Mouse (Mus musculus) hindbrain, embryonic 12.5 days (tissue): ENCODE results near the gene Foxe3. TPM values are rescaled to one million over a fixed set of nuclear protein-coding genes. Genes with fewer than 3 reads are reported as not detected.

ENCODE experiments used
- ATAC-seq: fragments of 200-750 bp; cut with Nextera tagmentation; 2 replicates; pipeline ENCODE4 v1.8.0; 2017; ENCODE audit warnings: moderate TSS enrichment; ENCODE audit not compliant: low FRiP score
- H3K27ac ChIP-seq: fragments of 300-500 bp; sonication (generic); 2 replicates; pipeline ENCODE4 v1.5.1; 2016; ENCODE audit warnings: mild to moderate bottlenecking
- H3K27me3 ChIP-seq: fragments of 300-500 bp; sonication (generic); 2 replicates; pipeline ENCODE4 v1.6.1; 2016; ENCODE audit warnings: mild to moderate bottlenecking
- H3K36me3 ChIP-seq: fragments of 300-500 bp; sonication (generic); 2 replicates; pipeline ENCODE4 v1.6.1; 2016; ENCODE audit warnings: mild to moderate bottlenecking
- H3K4me1 ChIP-seq: fragments of 300-500 bp; sonication (generic); 2 replicates; pipeline ENCODE4 v1.6.1; 2016
- H3K4me2 ChIP-seq: fragments of 300-500 bp; sonication (generic); replicated peaks from 2 replicates; pipeline ENCODE4 v1.6.1; 2016; ENCODE audit warnings: mild to moderate bottlenecking
- H3K4me3 ChIP-seq: fragments of 300-500 bp; sonication (generic); 2 replicates; pipeline ENCODE4 v1.5.1; 2016; ENCODE audit warnings: mild to moderate bottlenecking
- H3K9ac ChIP-seq: fragments of 300-500 bp; sonication (generic); 2 replicates; pipeline ENCODE4 v1.6.1; 2016; ENCODE audit warnings: mild to moderate bottlenecking, moderate library complexity
- H3K9me3 ChIP-seq: fragments of 300-500 bp; sonication (generic); replicated peaks from 2 replicates; pipeline ENCODE4 v1.6.1; 2016; ENCODE audit warnings: mild to moderate bottlenecking
- WGBS: fragments of 180-500 bp; shearing (Covaris S2); methylation state at CpG from one replicate; pipeline ENCODE4 v1.1.7; 2016; 5-methylcytosine and 5-hydroxymethylcytosine counted together
- polyA plus RNA-seq: library from polyadenylated mRNA; unstranded; fragments of >200 nt; fragmentation: Nextera tagmentation; extraction: Ambion mirVana; gene quantifications from 2 replicates; pipeline ENCODE4 v1.2.1, GENCODE M21; 2016

Foxe3 gene
- polyA plus RNA-seq, 1 experiment from 2014 or later = not detected

DNA sequence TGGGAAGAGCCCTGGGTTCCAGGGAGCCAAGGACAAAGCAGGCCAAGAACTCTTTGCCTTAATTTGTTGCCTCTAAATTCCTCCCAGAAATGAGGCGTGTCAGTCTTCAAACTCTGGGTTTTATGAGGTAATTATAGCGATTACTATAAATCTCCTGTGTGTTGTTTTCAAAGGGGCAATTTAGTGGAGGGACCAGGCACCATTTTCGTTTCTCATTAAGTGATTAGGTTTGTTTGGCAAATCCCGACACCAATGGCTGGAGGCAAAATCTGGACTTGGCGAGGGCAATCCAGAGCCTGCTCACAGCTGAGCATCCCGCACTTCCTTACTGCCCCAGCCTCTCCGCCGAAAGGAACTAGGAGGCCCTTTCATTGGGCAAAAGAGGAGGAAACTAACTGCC is 16.8 kb upstream of the Foxe3 start:
- Histone ChIP-seq H3K27ac (no peak overlapping the region), H3K4me1 (peaks cover 5% of the 10 kb centered on the region; the same call in 1 of the 2 replicates), H3K9me3 (no peaks in the 10 kb centered on the region), H3K27me3 (peaks cover 21% of the 10 kb centered on the region; the same call in 1 of the 2 replicates), H3K4me2 (no peak overlapping the region), H3K36me3 (no peaks in the 10 kb centered on the region), H3K9ac (no peak overlapping the region), H3K4me3 (no peak overlapping the region)
- ATAC-seq = no peak
- WGBS = 54% methylated on average over 8 of the region's 8 CpGs

DNA sequence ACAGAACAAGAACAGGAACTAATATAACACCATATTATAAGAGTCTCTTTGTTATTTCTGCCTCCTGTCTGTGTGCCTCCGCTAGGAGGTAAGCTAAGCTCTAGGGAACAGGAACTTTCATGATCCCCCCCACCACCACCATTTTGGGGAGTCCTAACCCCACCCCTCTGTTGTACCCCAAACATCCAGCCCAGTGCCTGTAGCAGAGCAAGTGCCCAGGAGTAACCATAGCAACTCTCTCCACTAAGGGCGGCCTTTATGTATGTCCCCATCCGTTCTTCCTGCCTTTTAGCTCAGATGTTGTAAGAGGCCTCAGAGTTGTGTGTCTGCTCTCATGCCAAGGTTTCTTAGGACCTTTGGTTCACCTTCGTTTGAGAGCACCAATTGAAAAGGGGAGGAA is 16.3 kb upstream of the Foxe3 start:
- H3K9ac ChIP-seq = no peak overlapping the region
- no peak for ATAC-seq
- whole genome bisulfite sequencing = 42% methylated on average over 4 of the region's 4 CpGs
- H3K4me3 ChIP-seq = no peak overlapping the region
- no peak overlapping the region for H3K27ac ChIP-seq
- H3K4me1 ChIP-seq = peaks cover 5% of the 10 kb centered on the region; the same call in 1 of the 2 replicates
- H3K27me3 ChIP-seq = peaks cover 21% of the 10 kb centered on the region
- no peaks in the 10 kb centered on the region for H3K9me3 ChIP-seq
- H3K36me3 ChIP-seq = no peaks in the 10 kb centered on the region
- H3K4me2 ChIP-seq = no peak overlapping the region

DNA sequence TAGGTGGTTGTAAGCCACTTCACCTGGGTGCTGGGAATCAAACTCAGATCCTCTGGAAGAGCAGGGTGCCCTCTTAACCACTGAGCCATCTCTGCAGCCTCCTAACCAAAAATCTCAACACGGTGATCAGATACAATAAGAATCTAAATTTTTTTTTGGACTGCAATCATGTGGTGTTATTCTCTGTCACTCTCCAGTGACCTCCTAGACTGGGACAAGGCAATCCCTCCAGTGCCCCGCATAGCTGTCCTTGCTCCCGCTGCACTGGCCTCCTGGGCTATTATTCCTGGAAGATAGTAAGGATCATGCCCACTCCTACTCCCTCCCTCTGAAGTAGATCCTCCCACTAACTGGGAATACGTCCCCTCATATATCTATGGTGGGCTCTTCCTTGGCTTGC is 15.5 kb upstream of the Foxe3 start:
- Histone ChIP-seq H3K4me3 (no peak overlapping the region), H3K4me2 (no peak overlapping the region), H3K36me3 (no peaks in the 10 kb centered on the region), H3K4me1 (peaks cover 5% of the 10 kb centered on the region; the same call in 1 of the 2 replicates), H3K9ac (no peak overlapping the region), H3K27me3 (peaks cover 20% of the 10 kb centered on the region), H3K9me3 (no peaks in the 10 kb centered on the region), H3K27ac (no peak overlapping the region)
- ATAC-seq = no peak
- WGBS = 72% methylated on average over 4 of the region's 4 CpGs

DNA sequence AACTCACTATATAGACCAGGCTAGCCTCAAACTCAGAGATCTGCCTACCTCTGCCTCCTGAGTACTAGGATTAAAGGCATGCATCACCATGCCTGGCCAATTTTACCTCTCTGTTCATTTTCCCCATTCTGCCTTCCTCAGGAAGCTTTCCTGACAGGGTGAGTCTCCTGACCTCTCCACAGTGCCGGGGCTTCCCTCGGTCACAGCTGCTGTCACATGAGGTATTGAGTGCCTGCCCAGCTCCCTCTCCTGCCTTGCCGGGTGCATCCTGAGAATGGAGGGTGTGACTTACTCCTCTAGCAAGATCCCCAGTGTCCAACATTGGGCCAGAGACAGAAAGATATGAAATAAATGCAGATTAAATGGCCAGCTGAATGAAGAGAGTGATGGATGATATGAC is 12.4 kb upstream of the Foxe3 start:
- 46% methylated on average over 3 of the region's 3 CpGs for WGBS
- no peak overlapping the region for H3K9ac ChIP-seq
- H3K4me2 ChIP-seq = no peak overlapping the region
- H3K4me3 ChIP-seq = no peak overlapping the region
- no peak overlapping the region for H3K27ac ChIP-seq
- ATAC-seq = no peak
- H3K27me3 ChIP-seq = peaks cover 11% of the 10 kb centered on the region
- H3K36me3 ChIP-seq = no peaks in the 10 kb centered on the region
- H3K9me3 ChIP-seq = no peaks in the 10 kb centered on the region
- H3K4me1 ChIP-seq = peaks cover 5% of the 10 kb centered on the region; the same call in 1 of the 2 replicates

DNA sequence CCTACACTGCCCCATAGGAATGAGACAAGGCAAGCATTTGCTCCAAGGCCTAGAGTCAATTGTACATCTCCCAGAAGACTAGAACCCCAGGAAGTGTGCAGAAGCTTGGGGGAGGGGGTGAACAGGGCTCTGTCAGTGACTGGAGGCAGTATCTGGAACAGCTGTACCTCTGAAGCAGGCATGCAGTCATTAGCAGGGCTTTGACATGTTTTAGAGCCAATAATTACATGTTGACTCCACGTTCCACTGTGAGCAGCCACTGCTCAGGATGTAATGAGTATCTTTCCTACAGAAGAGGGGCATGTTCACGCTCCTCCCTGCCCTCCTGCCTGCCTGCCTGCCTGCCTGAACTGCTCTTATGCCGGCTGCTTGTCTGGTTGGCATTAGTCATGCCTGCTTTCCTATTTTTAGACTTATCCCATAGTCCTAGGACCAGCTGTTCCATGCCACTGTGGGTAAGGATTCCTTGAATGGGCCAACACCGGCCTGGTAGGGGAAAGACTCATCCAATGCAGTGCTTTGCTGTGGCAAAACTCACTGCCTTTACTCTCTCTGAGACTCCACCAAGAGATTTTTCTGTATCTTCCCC is 11.7 kb upstream of the Foxe3 start:
- Histone ChIP-seq H3K4me2 (no peak overlapping the region), H3K27me3 (peaks cover 11% of the 10 kb centered on the region), H3K27ac (no peak overlapping the region), H3K9me3 (no peaks in the 10 kb centered on the region), H3K36me3 (no peaks in the 10 kb centered on the region), H3K4me3 (no peak overlapping the region), H3K4me1 (peaks cover 5% of the 10 kb centered on the region; the same call in 1 of the 2 replicates), H3K9ac (no peak overlapping the region)
- ATAC-seq = no peak
- WGBS = 66% methylated on average over 4 of the region's 4 CpGs

DNA sequence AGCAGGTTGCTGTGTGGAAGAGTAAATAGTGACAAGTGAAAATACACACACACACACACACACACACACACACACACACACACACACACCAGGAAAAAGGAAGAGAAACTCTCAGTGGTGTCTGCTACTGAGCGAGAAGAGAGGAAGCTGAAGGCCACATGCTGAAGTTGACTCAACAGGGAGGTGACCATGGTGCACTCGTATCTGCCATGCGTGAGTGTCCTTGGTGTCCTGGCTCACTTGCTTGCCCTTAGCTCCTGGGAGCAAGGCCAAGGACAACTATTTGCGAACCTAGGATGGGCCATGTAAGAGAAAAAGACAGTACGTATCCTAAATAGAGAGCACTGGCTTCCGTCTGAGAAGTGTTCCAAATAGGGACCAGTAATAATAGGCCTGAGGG is 8.4 kb upstream of the Foxe3 start:
- Histone ChIP-seq H3K27me3 (peaks cover 29% of the 10 kb centered on the region), H3K9ac (no peak overlapping the region), H3K27ac (no peak overlapping the region), H3K36me3 (no peaks in the 10 kb centered on the region), H3K4me1 (no peaks in the 10 kb centered on the region), H3K4me3 (no peak overlapping the region), H3K9me3 (no peaks in the 10 kb centered on the region), H3K4me2 (no peak overlapping the region)
- no peak for ATAC-seq
- 91% methylated on average over 6 of the region's 6 CpGs for WGBS

DNA sequence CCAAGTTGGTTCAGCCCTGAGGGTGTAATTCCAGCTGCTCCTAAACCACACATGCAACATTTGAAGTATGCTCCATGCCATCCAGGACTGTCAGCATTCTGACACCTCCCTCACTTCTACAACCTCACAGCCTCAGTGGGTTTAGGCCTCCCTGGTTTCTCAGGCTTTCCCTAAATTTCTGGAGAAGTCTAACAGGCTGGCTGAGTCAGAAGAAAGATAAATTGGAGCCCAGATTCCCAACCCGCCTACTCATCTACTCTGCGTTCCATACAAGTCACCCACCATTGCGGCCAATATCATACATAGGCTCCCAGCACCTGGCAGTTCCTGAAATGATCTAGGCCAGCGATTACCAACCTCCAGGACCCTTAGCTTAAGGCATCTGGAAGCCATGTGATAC is 6.9 kb upstream of the Foxe3 start:
- no peak overlapping the region for H3K27ac ChIP-seq
- no peak for ATAC-seq
- no peak overlapping the region for H3K4me2 ChIP-seq
- H3K4me3 ChIP-seq = no peak overlapping the region
- H3K27me3 ChIP-seq = peaks cover 35% of the 10 kb centered on the region
- WGBS = 86% methylated on average over 4 of the region's 4 CpGs
- H3K9ac ChIP-seq = no peak overlapping the region
- no peaks in the 10 kb centered on the region for H3K4me1 ChIP-seq
- H3K36me3 ChIP-seq = no peaks in the 10 kb centered on the region
- no peaks in the 10 kb centered on the region for H3K9me3 ChIP-seq

DNA sequence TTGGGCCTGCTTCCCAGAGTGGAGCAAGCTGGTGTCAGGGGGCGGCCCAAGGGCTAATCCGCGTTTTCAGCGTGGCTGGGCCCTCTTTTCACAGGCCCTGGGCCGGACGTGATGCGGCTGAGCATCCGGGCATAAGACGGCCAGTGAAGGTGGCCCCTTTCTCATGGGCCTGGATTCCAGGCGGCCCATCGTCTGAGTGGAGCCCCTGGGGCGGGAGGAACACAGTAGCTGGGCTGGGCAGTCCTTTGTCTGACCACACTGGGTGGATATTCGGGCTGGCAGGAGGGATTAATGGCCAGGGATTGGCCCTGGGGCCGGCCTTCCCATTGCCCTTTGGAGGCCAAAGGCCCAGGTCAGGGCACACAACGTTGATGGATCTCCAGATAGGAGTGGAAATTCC is 3.3 kb upstream of the Foxe3 start:
- H3K36me3 ChIP-seq = no peaks in the 10 kb centered on the region
- no peak overlapping the region for H3K4me2 ChIP-seq
- no peaks in the 10 kb centered on the region for H3K9me3 ChIP-seq
- H3K27ac ChIP-seq = no peak overlapping the region
- H3K4me3 ChIP-seq = no peak overlapping the region
- H3K4me1 ChIP-seq = peaks cover 13% of the 10 kb centered on the region
- no peak overlapping the region for H3K9ac ChIP-seq
- no peak for ATAC-seq
- H3K27me3 ChIP-seq = peaks cover 71% of the 10 kb centered on the region
- 25% methylated on average over 15 of the region's 15 CpGs for WGBS

DNA sequence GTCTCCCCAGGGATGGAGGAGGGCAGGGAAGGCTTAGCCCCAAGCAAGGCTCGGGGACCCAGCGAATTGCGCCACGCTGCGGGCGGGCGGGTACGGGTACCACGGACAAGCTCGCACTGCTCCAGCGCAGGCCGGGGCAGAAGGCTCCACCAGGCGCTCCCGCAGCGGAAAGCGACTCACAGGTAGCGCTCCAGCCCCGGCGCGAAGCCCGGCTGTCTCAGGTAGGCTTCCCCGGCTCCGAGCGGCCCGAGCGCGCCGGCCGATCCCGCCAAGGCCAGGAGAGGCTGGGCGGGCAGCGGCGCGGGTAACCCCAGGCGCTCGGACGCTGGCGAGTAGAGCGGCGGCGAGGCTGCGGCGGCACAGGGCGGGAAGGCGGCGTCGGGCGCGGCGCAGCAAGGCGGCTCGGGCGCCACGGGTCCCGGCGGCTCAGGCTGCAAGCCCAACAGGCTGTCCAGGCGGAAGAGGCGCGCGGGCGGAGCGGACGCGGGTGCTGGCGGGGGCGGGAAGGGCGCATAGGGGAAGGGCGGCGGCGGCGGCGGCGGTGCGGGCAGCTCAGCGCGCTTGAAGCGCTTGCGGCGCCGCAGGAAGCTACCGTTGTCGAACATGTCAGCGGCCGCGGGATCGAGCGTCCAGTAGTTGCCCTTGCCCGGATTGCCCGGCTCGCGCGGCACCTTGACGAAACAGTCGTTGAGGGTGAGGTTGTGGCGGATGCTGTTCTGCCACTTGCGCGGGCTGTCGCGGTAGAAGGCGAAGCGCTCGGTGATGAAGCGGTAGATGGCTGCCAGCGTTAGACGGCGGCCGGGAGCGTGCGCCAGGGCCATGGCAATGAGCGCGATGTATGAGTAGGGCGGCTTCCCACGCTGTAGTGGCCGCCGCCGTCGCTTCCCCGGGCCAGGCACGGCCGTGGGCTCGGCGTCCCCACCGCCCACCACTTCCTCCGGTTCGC is 569 bp downstream of the Foxe3 start:
- Histone ChIP-seq H3K36me3 (no peaks in the 10 kb centered on the region), H3K4me1 (peaks cover 13% of the 10 kb centered on the region), H3K4me3 (peak overlapping the region; percentile 40), H3K9me3 (no peaks in the 10 kb centered on the region), H3K27me3 (peaks cover 89% of the 10 kb centered on the region), H3K4me2 (peak overlapping the region; percentile 64), H3K27ac (no peak overlapping the region), H3K9ac (0 out of 2 replicates have a peak overlapping the region, but pooled peaks have one; percentile 36)
- WGBS = under 1% methylated on average over 89 of the region's 125 CpGs
- ATAC-seq = peak; percentile 48; the same call in 1 of the 2 replicates

DNA sequence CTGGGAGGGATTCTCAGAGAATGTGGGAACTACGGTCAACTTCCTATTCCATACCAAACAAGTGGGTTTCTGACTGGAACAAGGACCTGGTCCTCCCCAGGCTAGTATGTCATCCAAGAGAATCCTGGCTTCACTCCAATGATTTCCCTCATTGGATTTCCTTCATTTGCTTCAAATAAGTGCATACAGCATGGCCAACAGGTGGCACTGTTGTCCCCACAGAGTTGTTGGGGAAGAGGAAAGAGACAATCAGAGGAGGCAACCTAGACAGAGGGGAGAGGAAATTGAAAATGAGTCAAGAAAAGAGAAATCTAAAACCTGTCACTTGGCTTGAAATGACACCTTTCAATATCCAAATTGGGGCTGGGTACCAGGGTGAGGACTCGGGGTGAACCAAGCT is 8.7 kb downstream of the Foxe3 start:
- H3K4me3 ChIP-seq = no peak overlapping the region
- H3K27me3 ChIP-seq = peaks cover 83% of the 10 kb centered on the region
- no peak for ATAC-seq
- no peak overlapping the region for H3K4me2 ChIP-seq
- H3K27ac ChIP-seq = no peak overlapping the region
- H3K9ac ChIP-seq = no peak overlapping the region
- H3K9me3 ChIP-seq = no peaks in the 10 kb centered on the region
- no peaks in the 10 kb centered on the region for H3K36me3 ChIP-seq
- peaks cover 6% of the 10 kb centered on the region for H3K4me1 ChIP-seq
- WGBS = 63% methylated on average over 2 of the region's 2 CpGs

DNA sequence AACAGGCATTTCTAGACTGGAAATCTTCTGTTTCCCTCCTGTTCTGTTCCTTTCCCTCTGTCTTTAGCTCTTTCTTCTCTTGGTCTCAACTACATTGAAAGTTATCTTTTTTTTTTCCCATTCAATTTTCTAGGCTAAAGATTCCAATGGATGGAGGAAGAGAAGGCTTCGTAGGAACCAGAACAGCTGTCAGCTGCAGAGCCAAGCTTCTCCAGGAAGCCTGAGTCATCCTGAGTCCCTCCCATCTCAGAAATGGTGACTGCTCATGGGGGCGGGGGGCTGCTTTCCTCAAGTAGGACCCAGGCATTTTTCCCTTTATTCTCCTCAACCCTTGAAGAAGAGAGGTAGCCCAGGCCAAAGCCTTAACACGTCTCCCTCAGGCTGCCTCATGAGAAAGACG is 9.8 kb downstream of the Foxe3 start:
- no peak for ATAC-seq
- no peak overlapping the region for H3K9ac ChIP-seq
- H3K27me3 ChIP-seq = peaks cover 85% of the 10 kb centered on the region
- no peak overlapping the region for H3K4me3 ChIP-seq
- no peak overlapping the region for H3K4me2 ChIP-seq
- no peaks in the 10 kb centered on the region for H3K36me3 ChIP-seq
- H3K9me3 ChIP-seq = no peaks in the 10 kb centered on the region
- peaks cover 6% of the 10 kb centered on the region for H3K4me1 ChIP-seq
- H3K27ac ChIP-seq = no peak overlapping the region
- WGBS = 43% methylated on average over 4 of the region's 4 CpGs

DNA sequence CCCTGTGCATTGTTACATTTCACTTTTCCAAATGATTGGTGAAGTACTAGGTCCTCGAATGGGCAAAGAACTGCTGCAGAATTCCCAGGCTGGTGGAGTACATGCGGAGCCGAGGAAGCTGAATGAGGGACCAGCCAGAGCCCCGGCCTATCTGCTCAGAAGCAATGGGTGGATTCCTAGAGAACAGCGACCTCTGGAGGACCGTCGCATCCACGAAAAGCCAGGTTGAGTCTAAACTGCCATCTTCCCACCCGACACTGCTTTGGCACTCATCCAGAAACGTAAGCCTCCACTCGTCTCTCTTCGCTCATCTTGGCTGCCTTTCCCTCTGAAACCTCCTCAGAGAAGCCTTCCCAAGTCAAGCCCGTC is 12.2 kb downstream of the Foxe3 start:
- Histone ChIP-seq H3K36me3 (no peaks in the 10 kb centered on the region), H3K4me1 (peaks cover 14% of the 10 kb centered on the region), H3K4me3 (no peak overlapping the region), H3K4me2 (no peak overlapping the region), H3K9me3 (no peaks in the 10 kb centered on the region), H3K27me3 (peaks cover 93% of the 10 kb centered on the region), H3K27ac (no peak overlapping the region), H3K9ac (no peak overlapping the region)
- 1% methylated on average over 13 of the region's 13 CpGs for WGBS
- ATAC-seq = peak; percentile 35; the same call in 1 of the 2 replicates
